Mouse (Mus musculus) G1E-ER4 (cell line): ENCODE measurements around the gene Mbd6. TPM values are rescaled to one million over a fixed set of nuclear protein-coding genes. Genes with fewer than 3 reads are reported as not detected.

ENCODE experiments used
- GATA1 ChIP-seq: IDR thresholded peaks from one replicate; pipeline ENCODE4 v1.8.0; 2012; ENCODE audit warnings: low read length, inconsistent platforms
- polyA plus RNA-seq: library from polyadenylated mRNA; stranded (reverse); fragments of >175 nt; gene quantifications from 2 replicates; pipeline ENCODE4 v1.2.3, GENCODE M21; 2012

Gene Mbd6
- polyA plus RNA-seq, 1 experiment = 300 TPM

GRCm38 (mm10) chr10:127284105-127284622 lies 4.7 kb downstream of the Mbd6 start:
- TF ChIP-seq GATA1 = no peak

GRCm38 (mm10) chr10:127282620-127283215 lies 6.1 kb downstream of the Mbd6 start:
- no peak for TF ChIP-seq GATA1

GRCm38 (mm10) chr10:127281316-127281715 lies 7.5 kb downstream of the Mbd6 start:
- no peak for TF ChIP-seq GATA1

GRCm38 (mm10) chr10:127279730-127280129 lies 9.1 kb downstream of the Mbd6 start:
- no peak for TF ChIP-seq GATA1

- TF ChIP-seq GATA1 = no peak
Observed at GRCm38 (mm10) chr10:127274261-127275022, 14.4 kb downstream of the Mbd6 start.

GRCm38 (mm10) chr10:127272371-127272770 lies 16.4 kb downstream of the Mbd6 start:
- no peak for TF ChIP-seq GATA1

GRCm38 (mm10) chr10:127269884-127270283 lies 18.9 kb downstream of the Mbd6 start:
- TF ChIP-seq GATA1 = no peak

- TF ChIP-seq GATA1 = no peak
Observed at GRCm38 (mm10) chr10:127269036-127269435, 19.8 kb downstream of the Mbd6 start.

GRCm38 (mm10) chr10:127268401-127268800 lies 20.4 kb downstream of the Mbd6 start:
- TF ChIP-seq GATA1 = no peak

- TF ChIP-seq GATA1 = no peak
Observed at GRCm38 (mm10) chr10:127267318-127267717, 21.5 kb downstream of the Mbd6 start.

- no peak for TF ChIP-seq GATA1
Observed at GRCm38 (mm10) chr10:127266112-127267091, 22.4 kb downstream of the Mbd6 start, which contains the start of gene Dctn2. TSS of gene Dctn2 (plus strand) at chr10:127266368.

GRCm38 (mm10) chr10:127265727-127266111 lies 23.1 kb downstream of the Mbd6 start:
- no peak for TF ChIP-seq GATA1

GRCm38 (mm10) chr10:127264971-127265370 lies 23.8 kb downstream of the Mbd6 start:
- TF ChIP-seq GATA1 = no peak

- TF ChIP-seq GATA1 = no peak
Observed at GRCm38 (mm10) chr10:127264336-127264735, 24.5 kb downstream of the Mbd6 start.

GRCm38 (mm10) chr10:127263631-127264030 lies 25.2 kb downstream of the Mbd6 start:
- no peak for TF ChIP-seq GATA1
